Mouse (Mus musculus): ENCODE results near the gene Plxnd1. TPM values are rescaled to one million over a fixed set of nuclear protein-coding genes. Genes with fewer than 3 reads are reported as not detected.
A peak's percentile ranks its signal among the peaks of the same experiment; 100 is the strongest.

The Plxnd1 gene
- polyA plus RNA-seq, 1 experiment = 54.2 TPM

- DNase-seq = peak; percentile 74
- Histone ChIP-seq H3K27ac (ENCODE audit: insufficient read depth, low read depth, low read length) (peak overlapping the region; percentile 69; the same call in 1 of the 2 replicates), H3K4me3 (ENCODE audit: insufficient read depth, low read depth, low read length) (no peak overlapping the region), H3K4me1 (ENCODE audit: control insufficient read depth, insufficient read depth, low read length) (no peaks in the 10 kb centered on the region), H3K36me3 (ENCODE audit: control insufficient read depth, insufficient read depth, low read length) (no peaks in the 10 kb centered on the region), H3K27me3 (replicated peaks; ENCODE audit: control insufficient read depth, insufficient read depth, low read length) (no peaks in the 10 kb centered on the region)
- TF ChIP-seq POLR2A (IDR thresholded peaks at IDR 0.05; ENCODE audit: low read depth, low read length) (no peak), CTCF (conservative IDR thresholded peaks at IDR 0.05; ENCODE audit: insufficient read depth, insufficient read length, low read depth, low read length) (no peak)
- 79% methylated on average over 6 of the region's 6 CpGs for WGBS
Observed at GRCm38 (mm10) chr6:115905568-115905967, 89.2 kb downstream of the Plxnd1 start.

Other genes with a start within 250 kb of the Plxnd1 start
- 0.50 TPM in 2 replicates for gene Tmem40, start 232.6 kb downstream of the Plxnd1 start, polyA plus RNA-seq (2012; rRNA removed)
- 4.0 and 4.3 TPM in 2 replicates for gene Cand2, start 220.5 kb downstream of the Plxnd1 start, polyA plus RNA-seq (2012; rRNA removed)
- 499 and 560 TPM in 2 replicates for gene Rpl32, start 186.3 kb downstream of the Plxnd1 start, polyA plus RNA-seq (2012; rRNA removed)
- 2.2 and 2.3 TPM in 2 replicates for gene Efcab12, start 156.6 kb downstream of the Plxnd1 start, polyA plus RNA-seq (2012; rRNA removed)
- gene Mbd4, start 141.6 kb downstream of the Plxnd1 start, polyA plus RNA-seq (2012; rRNA removed) = 1.6 and 1.9 TPM in 2 replicates
- 29.2 and 33.1 TPM in 2 replicates for gene Ift122, start 141.5 kb downstream of the Plxnd1 start, polyA plus RNA-seq (2012; rRNA removed)
- 0.66 and 0.96 TPM in 2 replicates for gene Rho, start 63.3 kb downstream of the Plxnd1 start, polyA plus RNA-seq (2012; rRNA removed)
- not detected in 2 replicates for gene H1foo, start 50.1 kb downstream of the Plxnd1 start, polyA plus RNA-seq (2012; rRNA removed)
- gene Tmcc1, start 198.5 kb upstream of the Plxnd1 start, polyA plus RNA-seq (2012; rRNA removed) = 8.6 and 10.1 TPM in 2 replicates
- 54.8 and 61.9 TPM in 2 replicates for gene Washc2, start 213.0 kb upstream of the Plxnd1 start, polyA plus RNA-seq (2012; rRNA removed)